Mouse (Mus musculus) heart, adult 2 months (tissue): Measurements from ENCODE around the gene D430042O09Rik. TPM values are rescaled to one million over a fixed set of nuclear protein-coding genes. Genes with fewer than 3 reads are reported as not detected.

Source experiments
- DNase-seq, 2 experiments: peaks; one replicate each; pipeline ENCODE4 v3.0.0; 2021
- H3K27ac ChIP-seq: fragments of 200-600 bp; 2 replicates; pipeline ENCODE4 v1.8.1; 2022
- H3K27me3 ChIP-seq: fragments of 200-500 bp; 2 replicates; pipeline ENCODE4 v1.6.1; 2012; ENCODE audit warnings: mild to moderate bottlenecking, low read length, inconsistent platforms, mixed read lengths; ENCODE audit not compliant: control insufficient read depth, insufficient read depth
- H3K36me3 ChIP-seq: fragments of 200-500 bp; 2 replicates; pipeline ENCODE4 v1.6.1; 2012; ENCODE audit warnings: low read length, inconsistent platforms; ENCODE audit not compliant: control insufficient read depth, insufficient read depth
- H3K4me1 ChIP-seq: fragments of 200-500 bp; 2 replicates; pipeline ENCODE4 v1.6.1; 2011; ENCODE audit warnings: low read length; ENCODE audit not compliant: control insufficient read depth, insufficient read depth
- H3K4me3 ChIP-seq: fragments of 200-600 bp; 2 replicates; pipeline ENCODE4 v1.8.1; 2022
- H3K79me2 ChIP-seq: fragments of 200-500 bp; replicated peaks from 2 replicates; pipeline ENCODE4 v1.6.1; 2012; ENCODE audit warnings: mild to moderate bottlenecking, inconsistent platforms, low read length, moderate library complexity, mixed read lengths; ENCODE audit not compliant: control insufficient read depth, insufficient read depth
- H3K9ac ChIP-seq: fragments of 200-500 bp; 2 replicates; pipeline ENCODE4 v1.6.1; 2012; ENCODE audit warnings: low read depth, mild to moderate bottlenecking, control low read depth, inconsistent platforms, low read length, mixed read lengths
- CTCF ChIP-seq: fragments of 200-600 bp; IDR thresholded peaks from 2 replicates; pipeline ENCODE4 v1.8.1; 2022; ENCODE audit warnings: antibody characterized with exemption, mild to moderate bottlenecking, moderate library complexity
- EP300 ChIP-seq: fragments of 200-500 bp; IDR thresholded peaks from 2 replicates; pipeline ENCODE4 v1.6.1; 2011; ENCODE audit warnings: low read depth, low read length, control low read depth; ENCODE audit not compliant: insufficient read depth
- POLR2A ChIP-seq: fragments of 200-500 bp; IDR thresholded peaks from 2 replicates; pipeline ENCODE4 v1.6.1; 2011; ENCODE audit warnings: mild to moderate bottlenecking, low read depth, low read length, control low read depth; ENCODE audit not compliant: insufficient read depth
- WGBS: fragments of 180-500 bp; shearing (Covaris S2); methylation state at CpG from one replicate; pipeline ENCODE4 v1.1.7; 2018; 5-methylcytosine and 5-hydroxymethylcytosine counted together
- intact Hi-C: fragments of 180-260 bp; cut with DNase I; formaldehyde crosslinking; loops from one replicate; pipeline ENCODE4 v1.15.1; 2025
- long read RNA-seq: library from polyadenylated mRNA; stranded (forward); transcript quantifications from one replicate; pipeline ENCODE4 v2.0.0, GENCODE M21; 2021
- polyA plus RNA-seq: library from polyadenylated mRNA; depleted of rRNA; stranded (reverse); fragments of >200 nt; gene quantifications from 2 replicates; pipeline ENCODE4 v1.2.3, GENCODE M21; 2012; rRNA removed
- total RNA-seq, 2 experiments: library from RNA; stranded (reverse); gene quantifications; 2 replicates each; pipeline ENCODE4 v1.2.3; 2021

D430042O09Rik gene
- total RNA-seq (10 to 100 TPM in 1 of 2 experiments, 1 to 10 TPM in 1; 9.3 to 11.5 TPM), polyA plus RNA-seq (8.2 and 10.4 TPM in 2 replicates)
- long read RNA-seq, partial matches to known transcripts, result 1 of 2 reads
- long read RNA-seq, other reads (novel, unspliced or antisense), result 1 of 2 reads

DNA sequence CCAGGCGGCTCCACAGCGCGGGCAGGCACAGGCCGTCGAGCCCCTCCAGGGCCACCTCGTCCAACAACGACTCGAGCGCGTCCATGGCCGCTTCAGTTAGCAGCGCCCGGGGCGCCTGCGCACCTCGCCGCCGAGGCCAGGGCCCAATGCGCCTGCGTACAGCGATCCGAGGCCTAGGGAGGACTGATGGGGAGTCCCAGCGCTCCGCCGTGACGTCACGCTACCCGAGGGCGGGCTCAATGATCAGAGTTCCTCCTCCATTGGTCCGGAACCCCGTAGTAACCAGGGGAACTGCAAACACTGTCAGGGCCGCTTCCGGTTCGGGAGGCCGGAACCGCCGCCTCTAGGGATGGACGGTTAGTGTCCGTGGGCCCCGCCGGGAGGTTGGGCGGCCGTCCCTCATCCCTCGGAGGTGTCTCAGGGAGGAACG, at the start of gene D430042O09Rik, which contains the start of gene Gtf3c1:
D430042O09Rik (plus strand) TSS at position 296 of the 430 bp plus-strand sequence.
Gtf3c1 (minus strand) TSS at position 188 of the 430 bp plus-strand sequence.
- no peaks in the 10 kb centered on the region for H3K36me3 ChIP-seq
- peak; percentile 100 for DNase-seq
- no peaks in the 10 kb centered on the region for H3K27me3 ChIP-seq
- peak within 1 kb of the TSS; percentile 68 for H3K4me3 ChIP-seq
- intact Hi-C loops, result no loop called here
- H3K79me2 ChIP-seq, result no peaks in the 10 kb centered on the region
- peak within 1 kb of the TSS; percentile 89 for H3K27ac ChIP-seq
- peaks cover 3% of the 10 kb centered on the region for H3K4me1 ChIP-seq
- H3K9ac ChIP-seq, result peak within 1 kb of the TSS; percentile 79
- WGBS, result under 1% methylated on average over 45 of the region's 45 CpGs
- TF ChIP-seq POLR2A, result peak; percentile 85
- no peak for TF ChIP-seq CTCF
- peak; percentile 50; the same call in 1 of the 2 replicates for TF ChIP-seq EP300

DNA sequence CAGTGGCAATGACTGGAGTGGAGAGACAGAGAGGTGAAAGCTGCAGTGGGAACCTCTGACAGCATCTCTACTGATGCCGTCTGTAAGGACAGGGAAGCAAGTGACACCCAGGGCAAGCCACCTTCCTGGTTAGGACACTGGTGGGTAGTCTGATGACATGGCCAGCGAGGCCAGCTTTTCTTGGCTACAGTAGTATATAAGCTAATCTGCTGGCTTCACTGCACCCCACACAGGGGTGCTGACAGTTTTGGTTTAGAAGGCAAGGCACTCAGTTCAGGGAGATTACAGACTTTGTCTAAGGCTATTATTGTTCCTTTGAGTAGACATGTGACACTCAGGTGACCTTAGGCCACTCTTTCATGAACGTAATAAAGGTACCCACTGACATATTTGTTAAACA, 44.0 kb upstream of the D430042O09Rik start:
- no peak overlapping the region for H3K9ac ChIP-seq
- H3K27me3 ChIP-seq, result no peaks in the 10 kb centered on the region
- WGBS, result 56% methylated on average over 3 of the region's 3 CpGs
- H3K79me2 ChIP-seq, result no peaks in the 10 kb centered on the region
- no peaks in the 10 kb centered on the region for H3K36me3 ChIP-seq
- no peak overlapping the region for H3K27ac ChIP-seq
- intact Hi-C loops, result no loop called here
- H3K4me3 ChIP-seq, result no peak overlapping the region
- DNase-seq, result no peak
- peaks cover 3% of the 10 kb centered on the region; the same call in 1 of the 2 replicates for H3K4me1 ChIP-seq
- TF ChIP-seq POLR2A, result no peak
- TF ChIP-seq CTCF, result no peak
- no peak for TF ChIP-seq EP300

- intact Hi-C loops, result no loop called here
These were observed 36.8 kb upstream of the D430042O09Rik start for GRCm38 (mm10) chr7:125670865-125671264.

DNA sequence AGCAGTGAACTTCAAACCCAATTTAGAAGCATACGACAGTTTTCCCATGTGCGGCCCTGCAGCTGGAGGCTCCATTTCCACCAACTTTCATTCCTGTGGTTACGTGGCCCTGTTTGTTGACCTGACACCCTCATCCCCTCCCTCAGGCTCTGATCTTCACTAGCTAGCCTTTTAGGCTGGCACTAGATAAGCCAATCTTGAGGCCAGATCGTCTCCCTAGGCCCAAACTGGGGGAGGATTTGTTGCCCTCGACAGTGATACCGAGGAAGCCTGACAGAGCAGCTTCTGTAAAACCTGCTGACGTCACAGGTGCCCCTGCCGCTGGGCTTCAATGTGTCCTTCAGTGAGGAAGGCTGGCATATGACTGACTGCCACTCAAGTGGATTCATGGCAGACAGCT, 36.3 kb upstream of the D430042O09Rik start:
- no peaks in the 10 kb centered on the region for H3K79me2 ChIP-seq
- no peak for DNase-seq
- no peak overlapping the region for H3K4me3 ChIP-seq
- no peaks in the 10 kb centered on the region for H3K27me3 ChIP-seq
- intact Hi-C loops, result no loop called here
- H3K27ac ChIP-seq, result no peak overlapping the region
- WGBS, result 90% methylated on average over 8 of the region's 8 CpGs
- no peaks in the 10 kb centered on the region for H3K36me3 ChIP-seq
- no peak overlapping the region for H3K9ac ChIP-seq
- H3K4me1 ChIP-seq, result no peaks in the 10 kb centered on the region
- no peak for TF ChIP-seq POLR2A
- no peak for TF ChIP-seq EP300
- TF ChIP-seq CTCF, result no peak

More at GRCm38 (mm10) chr7:125670865-125671264, 36.8 kb upstream of the D430042O09Rik start:
- no peak overlapping the region for H3K4me3 ChIP-seq
- no peak overlapping the region for H3K9ac ChIP-seq
- H3K4me1 ChIP-seq, result no peaks in the 10 kb centered on the region
- H3K79me2 ChIP-seq, result no peaks in the 10 kb centered on the region
- 76% methylated on average over 6 of the region's 6 CpGs for WGBS
- DNase-seq, result no peak
- H3K27me3 ChIP-seq, result no peaks in the 10 kb centered on the region
- no peak overlapping the region for H3K27ac ChIP-seq
- H3K36me3 ChIP-seq, result no peaks in the 10 kb centered on the region
- no peak for TF ChIP-seq CTCF
- TF ChIP-seq EP300, result no peak
- no peak for TF ChIP-seq POLR2A

- Histone ChIP-seq H3K27ac (no peak overlapping the region), H3K9ac (no peak overlapping the region), H3K4me1 (no peaks in the 10 kb centered on the region), H3K27me3 (no peaks in the 10 kb centered on the region), H3K4me3 (no peak overlapping the region), H3K79me2 (no peaks in the 10 kb centered on the region), H3K36me3 (no peaks in the 10 kb centered on the region)
- intact Hi-C loops, result loop anchor here (5.0 kb wide), 1 partner anchor 412 kb away; no protein-coding TSS in a partner anchor
- no peak for TF ChIP-seq POLR2A
- TF ChIP-seq CTCF, result peak; percentile 96; the same call in 1 of the 2 replicates
- peak; percentile 27 to 53 for DNase-seq
- 77% methylated on average over 2 of the region's 2 CpGs for WGBS
These were observed 32.8 kb upstream of the D430042O09Rik start for GRCm38 (mm10) chr7:125674916-125675315.

GRCm38 (mm10) chr7:125678756-125679155, 28.9 kb upstream of the D430042O09Rik start:
- H3K4me3 ChIP-seq, result no peak overlapping the region
- TF ChIP-seq POLR2A (no peak), EP300 (no peak), CTCF (no peak)
- no peak for DNase-seq
- intact Hi-C loops, result loop anchor here (5.0 kb wide), 1 partner anchor 409 kb away; no protein-coding TSS in a partner anchor
- no peaks in the 10 kb centered on the region for H3K4me1 ChIP-seq
- no peaks in the 10 kb centered on the region for H3K36me3 ChIP-seq
- no peaks in the 10 kb centered on the region for H3K27me3 ChIP-seq
- no peaks in the 10 kb centered on the region for H3K79me2 ChIP-seq
- no peak overlapping the region for H3K27ac ChIP-seq
- 90% methylated on average over 8 of the region's 8 CpGs for WGBS
- H3K9ac ChIP-seq, result no peak overlapping the region
